Mouse (Mus musculus) ES-E14 (cell line): Measurements from ENCODE around the gene Rhox8.
"Not testable (repeated sequence)": the region's sequence is repeated elsewhere in the genome, so short reads cannot be mapped to it uniquely, and the experiment has no call there.

Source experiments
- HCFC1 ChIP-seq: IDR thresholded peaks from 2 replicates; pipeline ENCODE4 v1.6.1; 2012; ENCODE audit warnings: low read length, inconsistent platforms, borderline replicate concordance; ENCODE audit not compliant: insufficient read depth
- MAFK ChIP-seq: IDR thresholded peaks from 2 replicates; pipeline ENCODE4 v1.6.1; 2014; ENCODE audit warnings: mild to moderate bottlenecking, low read depth, low read length, inconsistent platforms; ENCODE audit not compliant: insufficient read depth
- ZC3H11A ChIP-seq: IDR thresholded peaks from 2 replicates; pipeline ENCODE4 v1.6.1; 2012; ENCODE audit warnings: low read depth, mild to moderate bottlenecking, inconsistent platforms, low read length, borderline replicate concordance
- ZNF384 ChIP-seq: IDR thresholded peaks from 2 replicates; pipeline ENCODE4 v1.6.1; 2012; ENCODE audit warnings: low read depth, low read length, inconsistent platforms

GRCm38 (mm10) chrX:37826610-37827009 is 52.1 kb downstream of the Rhox8 start, which contains the start of gene Rhox6:
- TF ChIP-seq MAFK, ZNF384, ZC3H11A, HCFC1: not testable (repeated sequence)
